Mouse (Mus musculus): ENCODE measurements around the gene Nav2.

DNA sequence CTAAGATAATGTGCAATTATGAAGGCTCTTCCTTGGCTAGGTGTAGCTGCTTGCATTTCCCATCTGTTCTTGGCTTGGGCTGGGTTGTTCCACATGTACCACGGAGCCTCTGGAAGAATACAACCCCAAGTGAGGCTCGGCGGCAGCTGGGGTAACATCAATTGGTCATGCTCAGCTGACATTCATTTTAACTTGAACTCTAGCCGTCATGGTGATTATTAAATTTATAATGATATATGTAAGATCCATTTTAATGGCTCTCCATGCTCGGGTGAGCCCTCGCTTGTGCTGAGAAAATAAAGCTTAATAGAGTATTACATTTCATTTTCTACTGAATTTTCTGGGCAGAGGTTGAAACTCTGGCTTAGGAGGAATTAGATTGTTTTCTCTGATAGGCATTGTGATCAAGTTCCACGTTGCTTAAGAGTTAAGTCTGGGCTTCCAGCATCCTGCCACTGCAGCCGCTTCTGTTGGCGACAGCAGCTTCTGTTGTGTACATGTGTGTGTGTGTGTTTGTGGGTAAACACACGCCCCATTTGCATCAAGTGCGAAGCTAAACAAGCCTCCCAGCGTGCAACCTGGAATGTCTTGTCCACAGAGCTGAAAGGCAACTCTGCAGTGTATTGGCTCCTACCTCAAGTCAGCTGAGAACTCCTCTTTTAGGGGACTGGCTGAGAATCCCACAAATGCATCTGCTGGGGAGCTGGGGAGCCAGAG, 57.4 kb downstream of the Nav2 start:
- TF ChIP-seq CTCF (conservative IDR thresholded peaks at IDR 0.05; ENCODE audit: low read length) (no peak), NANOG (IDR thresholded peaks at IDR 0.05; ENCODE audit: borderline replicate concordance, low read length) (no peak), POU5F1 (IDR thresholded peaks at IDR 0.05; ENCODE audit: borderline replicate concordance, low read length) (no peak)

All from E14TG2a.4 (cell line).